Mouse (Mus musculus) thymus, adult 2 months (tissue): ENCODE measurements around the gene 1700023F06Rik. TPM values are rescaled to one million over a fixed set of nuclear protein-coding genes. Genes with fewer than 3 reads are reported as not detected.

Source experiments
- DNase-seq: peaks from one replicate; pipeline ENCODE4 v3.0.0; 2021
- H3K27ac ChIP-seq: fragments of 200-500 bp; 2 replicates; pipeline ENCODE4 v1.5.1; 2012; ENCODE audit warnings: low read length, control low read depth; ENCODE audit not compliant: control insufficient read depth, insufficient read depth
- H3K27me3 ChIP-seq: fragments of 200-500 bp; 2 replicates; pipeline ENCODE4 v1.6.1; 2012; ENCODE audit warnings: mild to moderate bottlenecking, low read length, moderate library complexity, mixed read lengths; ENCODE audit not compliant: control insufficient read depth, insufficient read depth
- H3K36me3 ChIP-seq: fragments of 200-500 bp; 2 replicates; pipeline ENCODE4 v1.6.1; 2012; ENCODE audit warnings: mild to moderate bottlenecking, low read length, moderate library complexity; ENCODE audit not compliant: control insufficient read depth, insufficient read depth
- H3K4me1 ChIP-seq: fragments of 200-500 bp; replicated peaks from 2 replicates; pipeline ENCODE4 v1.6.1; 2012; ENCODE audit warnings: low read length; ENCODE audit not compliant: control insufficient read depth, insufficient read depth
- H3K4me3 ChIP-seq: fragments of 200-500 bp; 2 replicates; pipeline ENCODE4 v1.5.1; 2012; ENCODE audit warnings: mild to moderate bottlenecking, low read length, control low read depth, moderate library complexity; ENCODE audit not compliant: control insufficient read depth, insufficient read depth
- CTCF ChIP-seq: fragments of 200-500 bp; IDR thresholded peaks from 2 replicates; pipeline ENCODE4 v1.5.1; 2012; ENCODE audit warnings: mild to moderate bottlenecking, control low read depth, low read length, moderate library complexity, borderline replicate concordance; ENCODE audit not compliant: control insufficient read depth, poor library complexity, insufficient read depth; ENCODE audit errors: extremely low read depth
- POLR2A ChIP-seq: fragments of 200-500 bp; IDR thresholded peaks from 2 replicates; pipeline ENCODE4 v1.6.1; 2012; ENCODE audit warnings: mild to moderate bottlenecking, low read length, control low read depth, moderate library complexity; ENCODE audit not compliant: control insufficient read depth, poor library complexity, insufficient read depth; ENCODE audit errors: extremely low read depth
- WGBS: fragments of 180-500 bp; shearing (Covaris S2); methylation state at CpG from one replicate; pipeline ENCODE4 v1.1.7; 2018; 5-methylcytosine and 5-hydroxymethylcytosine counted together
- polyA plus RNA-seq: library from polyadenylated mRNA; depleted of rRNA; stranded (reverse); fragments of >200 nt; gene quantifications from 2 replicates; pipeline ENCODE4 v1.2.3, GENCODE M21; 2012

Gene 1700023F06Rik
- polyA plus RNA-seq, 1 experiment = 0.35 TPM

- TF ChIP-seq POLR2A = peak; percentile 24; the same call in 1 of the 2 replicates
- no peak for TF ChIP-seq CTCF
- peaks cover 44% of the 10 kb centered on the region for H3K4me1 ChIP-seq
- 1% methylated on average over 69 of the region's 84 CpGs for WGBS
- peak within 1 kb of the TSS; percentile 92 for H3K27ac ChIP-seq
- DNase-seq = peak; percentile 86
- H3K4me3 ChIP-seq = peak within 1 kb of the TSS; percentile 99
- no peaks in the 10 kb centered on the region for H3K36me3 ChIP-seq
- H3K27me3 ChIP-seq = no peaks in the 10 kb centered on the region
Measured at GRCm38 (mm10) chr11:103170494-103171285, 37.7 kb downstream of the 1700023F06Rik start, which contains the start of gene Fmnl1. Fmnl1 (plus strand) TSS chr11:103171107.

GRCm38 (mm10) chr11:103170111-103170493 lies 38.3 kb downstream of the 1700023F06Rik start:
- Histone ChIP-seq H3K27ac (peak overlapping the region; percentile 72), H3K27me3 (no peaks in the 10 kb centered on the region), H3K4me3 (peak overlapping the region; percentile 99), H3K4me1 (peaks cover 42% of the 10 kb centered on the region), H3K36me3 (no peaks in the 10 kb centered on the region)
- peak; percentile 46 for DNase-seq
- WGBS = 28% methylated on average over 3 of the region's 3 CpGs
- TF ChIP-seq CTCF (no peak), POLR2A (no peak)

GRCm38 (mm10) chr11:103169664-103170063 lies 38.7 kb downstream of the 1700023F06Rik start:
- no peak for DNase-seq
- Histone ChIP-seq H3K4me3 (no peak overlapping the region), H3K27me3 (no peaks in the 10 kb centered on the region), H3K36me3 (no peaks in the 10 kb centered on the region), H3K4me1 (peaks cover 41% of the 10 kb centered on the region), H3K27ac (peak overlapping the region; percentile 29)
- TF ChIP-seq POLR2A (no peak), CTCF (no peak)
- WGBS = 86% methylated on average over 5 of the region's 5 CpGs

- TF ChIP-seq POLR2A (no peak), CTCF (peak; percentile 50; the same call in 1 of the 2 replicates)
- H3K4me3 ChIP-seq = no peak overlapping the region
- peaks cover 32% of the 10 kb centered on the region for H3K4me1 ChIP-seq
- WGBS = 31% methylated on average over 9 of the region's 9 CpGs
- H3K36me3 ChIP-seq = no peaks in the 10 kb centered on the region
- H3K27ac ChIP-seq = peak overlapping the region; percentile 29; the same call in 1 of the 2 replicates
- DNase-seq = peak; percentile 85
- H3K27me3 ChIP-seq = no peaks in the 10 kb centered on the region
Measured at GRCm38 (mm10) chr11:103168690-103169390, 39.5 kb downstream of the 1700023F06Rik start.

- TF ChIP-seq CTCF (no peak), POLR2A (no peak)
- H3K27ac ChIP-seq = no peak overlapping the region
- peak; percentile 50 for DNase-seq
- no peaks in the 10 kb centered on the region for H3K27me3 ChIP-seq
- no peak overlapping the region for H3K4me3 ChIP-seq
- H3K36me3 ChIP-seq = no peaks in the 10 kb centered on the region
- peaks cover 4% of the 10 kb centered on the region; the same call in 1 of the 2 replicates for H3K4me1 ChIP-seq
- WGBS = 78% methylated on average over 10 of the region's 10 CpGs
Measured at GRCm38 (mm10) chr11:103164391-103164790, 44.0 kb downstream of the 1700023F06Rik start.

GRCm38 (mm10) chr11:103162132-103162531 lies 46.2 kb downstream of the 1700023F06Rik start:
- DNase-seq = no peak
- Histone ChIP-seq H3K36me3 (no peaks in the 10 kb centered on the region), H3K4me1 (peaks cover 9% of the 10 kb centered on the region), H3K27me3 (no peaks in the 10 kb centered on the region), H3K27ac (no peak overlapping the region), H3K4me3 (no peak overlapping the region)
- 93% methylated on average over 5 of the region's 5 CpGs for WGBS
- TF ChIP-seq CTCF (no peak), POLR2A (no peak)

- 91% methylated on average over 7 of the region's 7 CpGs for WGBS
- H3K27ac ChIP-seq = no peak overlapping the region
- no peaks in the 10 kb centered on the region for H3K27me3 ChIP-seq
- peak; percentile 29 for DNase-seq
- peaks cover 9% of the 10 kb centered on the region for H3K4me1 ChIP-seq
- TF ChIP-seq CTCF = no peak
- no peak for TF ChIP-seq POLR2A
- no peaks in the 10 kb centered on the region for H3K36me3 ChIP-seq
- H3K4me3 ChIP-seq = no peak overlapping the region
Measured at GRCm38 (mm10) chr11:103161449-103161848, 46.9 kb downstream of the 1700023F06Rik start.
